Mouse (Mus musculus): ENCODE measurements around the gene Lrrc32.

DNA sequence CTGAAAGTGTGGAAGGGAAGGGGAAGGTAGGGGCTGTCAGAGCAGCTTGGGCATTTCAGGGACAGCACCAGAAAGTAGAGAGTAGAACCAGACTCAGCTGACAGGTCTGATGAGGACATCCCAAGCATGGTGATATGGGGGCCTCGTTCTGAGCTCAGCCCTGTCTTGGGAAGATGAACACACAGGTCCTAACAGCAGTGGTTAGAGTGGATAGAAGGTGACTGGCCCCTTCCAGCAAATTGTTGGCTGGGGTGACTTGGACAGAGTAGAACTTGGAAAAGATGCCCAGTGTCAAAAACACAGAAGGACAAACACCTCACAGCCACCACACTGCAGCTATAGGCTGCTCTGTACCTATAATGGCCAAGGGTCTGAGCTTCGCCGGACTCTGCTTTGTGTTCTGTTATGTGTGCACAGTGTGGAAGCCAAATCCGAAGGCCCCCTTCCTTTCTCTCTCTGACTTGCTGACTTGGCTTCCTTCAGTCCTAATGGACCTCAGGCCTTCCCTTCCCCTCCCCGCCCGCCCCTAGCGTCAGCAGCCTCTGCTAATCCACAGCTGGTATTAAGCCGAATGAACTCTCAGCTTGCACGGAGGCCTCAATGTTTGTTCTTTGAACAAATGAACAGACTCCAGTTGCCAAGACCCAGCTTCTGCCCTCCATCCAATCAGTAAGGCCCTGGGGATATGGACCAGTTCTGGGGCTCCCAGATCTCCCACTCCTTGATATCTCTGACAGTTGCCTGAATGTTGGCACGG lies 48.3 kb downstream of the Lrrc32 start:
- no peak for TF ChIP-seq CTCF (IDR thresholded peaks at IDR 0.05; ENCODE audit: control insufficient read depth, insufficient read depth, low read length)
- no peak for TF ChIP-seq POLR2A (IDR thresholded peaks at IDR 0.05; ENCODE audit: borderline replicate concordance, control insufficient read depth, low read depth, low read length)

Data from bone marrow, adult 2 months (tissue).